ENCODE assay signal across 20 mouse cellular contexts in the genomic region with DNA sequence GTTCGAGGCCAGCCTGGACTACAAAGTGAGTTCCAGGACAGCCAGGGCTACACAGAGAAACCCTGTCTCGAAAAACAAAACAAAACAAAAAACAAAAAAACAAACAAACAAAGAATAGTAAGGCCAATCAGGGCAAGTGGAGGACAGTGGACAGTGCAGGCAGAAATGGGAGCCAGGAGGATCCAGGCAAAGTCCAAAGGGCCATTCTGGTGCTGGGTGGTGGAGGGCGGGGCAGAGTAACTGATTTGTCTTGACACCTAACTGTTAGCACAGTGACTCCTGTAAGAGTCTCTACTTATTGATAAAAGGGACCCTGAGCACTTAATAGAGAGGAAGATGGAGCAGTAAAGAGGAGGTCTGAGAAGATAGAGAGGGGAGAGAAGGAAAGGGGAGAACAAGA.
A peak's percentile ranks its signal among the peaks of the same experiment; 100 is the strongest.
DNase-seq lines count a peak whose midpoint lies in the region; ATAC-seq and TF ChIP-seq lines count a peak whose summit lies in the region.
"Had no signal": no experiment of that assay in that cellular context is flagged by ENCODE, and none has a peak within 500 bp of the region (broad histone marks: within the 10 kb centered on the region; RNA-seq: fewer than 3 reads in every experiment).

No protein-coding gene starts in this region.

- H3K27ac ChIP-seq in kidney, adult 2 months (ENCODE audit: insufficient read depth, low read depth, low read length), result no peak overlapping the region
- no peak overlapping the region for H3K27ac ChIP-seq in kidney, embryonic 14.5 days (ENCODE audit: low read depth, low read length)
- no peak overlapping the region for H3K27ac ChIP-seq in liver, adult 2 months (replicated peaks; ENCODE audit: insufficient read depth, low read depth, low read length)
- no peak overlapping the region for H3K27ac ChIP-seq in intestine, embryonic 16.5 days (ENCODE audit: low read length)
- H3K27ac ChIP-seq in midbrain, embryonic 15.5 days, result no peak overlapping the region
- H3K27ac ChIP-seq: embryonic facial prominence, embryonic 15.5 days; forebrain, embryonic 10.5 days; heart, embryonic 13.5 days had no signal

- 78% methylated on average over 3 of the region's 3 CpGs for WGBS in kidney, adult 2 months
- 85% methylated on average over 3 of the region's 3 CpGs for WGBS in kidney, embryonic 14.5 days
- 57% methylated on average over 3 of the region's 3 CpGs for WGBS in liver, adult 2 months
- 86% methylated on average over 3 of the region's 3 CpGs for WGBS in intestine, embryonic 16.5 days
- WGBS in midbrain, embryonic 15.5 days, result 88% methylated on average over 3 of the region's 3 CpGs

- H3K9me3 ChIP-seq in kidney, embryonic 14.5 days (ENCODE audit: control insufficient read depth, low read length), result no peaks in the 10 kb centered on the region
- H3K9me3 ChIP-seq in intestine, embryonic 16.5 days (ENCODE audit: control insufficient read depth, low read length), result no peaks in the 10 kb centered on the region
- H3K9me3 ChIP-seq in midbrain, embryonic 15.5 days, result no peaks in the 10 kb centered on the region
- H3K9me3 ChIP-seq: embryonic facial prominence, embryonic 15.5 days; forebrain, embryonic 10.5 days; heart, embryonic 13.5 days had no signal

- H3K36me3 ChIP-seq in kidney, adult 2 months (ENCODE audit: control insufficient read depth, insufficient read depth, low read length), result no peaks in the 10 kb centered on the region
- no peaks in the 10 kb centered on the region for H3K36me3 ChIP-seq in kidney, embryonic 14.5 days (ENCODE audit: control insufficient read depth, insufficient read depth, low read length)
- no peaks in the 10 kb centered on the region for H3K36me3 ChIP-seq in liver, adult 2 months (ENCODE audit: control insufficient read depth, insufficient read depth, low read length)
- no peaks in the 10 kb centered on the region for H3K36me3 ChIP-seq in intestine, embryonic 16.5 days (ENCODE audit: control insufficient read depth, insufficient read depth, low read length)
- H3K36me3 ChIP-seq in midbrain, embryonic 15.5 days (replicated peaks), result no peaks in the 10 kb centered on the region
- H3K36me3 ChIP-seq: embryonic facial prominence, embryonic 15.5 days; forebrain, embryonic 10.5 days; heart, embryonic 13.5 days had no signal

- peaks cover 8% of the 10 kb centered on the region for H3K4me1 ChIP-seq in kidney, adult 2 months (ENCODE audit: control insufficient read depth, insufficient read depth, low read length)
- no peaks in the 10 kb centered on the region for H3K4me1 ChIP-seq in kidney, embryonic 14.5 days (ENCODE audit: control insufficient read depth, insufficient read depth, low read length)
- H3K4me1 ChIP-seq in liver, adult 2 months (ENCODE audit: control insufficient read depth, insufficient read depth, low read length), result peaks cover 6% of the 10 kb centered on the region; the same call in 1 of the 2 replicates
- H3K4me1 ChIP-seq in intestine, embryonic 16.5 days (ENCODE audit: control insufficient read depth, insufficient read depth, low read length), result peaks cover 8% of the 10 kb centered on the region; the same call in 1 of the 2 replicates
- H3K4me1 ChIP-seq in midbrain, embryonic 15.5 days, result no peaks in the 10 kb centered on the region
- H3K4me1 ChIP-seq: embryonic facial prominence, embryonic 15.5 days; forebrain, embryonic 10.5 days; heart, embryonic 13.5 days had no signal

- TF ChIP-seq POLR2A in kidney, adult 2 months (IDR thresholded peaks at IDR 0.05; ENCODE audit: low read depth, low read length), result no peak
- TF ChIP-seq POLR2A in liver, adult 2 months (IDR thresholded peaks at IDR 0.05; ENCODE audit: extremely low read depth, insufficient read depth, low read length), result no peak

- peak; percentile 77 for DNase-seq in kidney, adult 2 months
- DNase-seq in liver, adult 2 months (ENCODE audit: extremely low read depth, low read depth, low spot score), result peak; percentile 79
- DNase-seq in liver, result no peak
- no peak for DNase-seq in adrenal gland, adult (ENCODE audit: inconsistent age in 2 of 2, low spot score in 1 of 2)
- DNase-seq: adrenal gland, adult 8-10 months; adrenal gland, postnatal 36 days; cerebellum, adult 11 months; cerebellum, adult 8-10 months; embryo, embryonic 11 days; gastrocnemius, adult 2 months; gastrocnemius, postnatal 25 days; heart, postnatal 36 days had no signal

- H3K4me3 ChIP-seq in kidney, adult 2 months (ENCODE audit: insufficient read depth, low read depth, low read length), result no peak overlapping the region
- H3K4me3 ChIP-seq in kidney, embryonic 14.5 days (ENCODE audit: low read length), result no peak overlapping the region
- H3K4me3 ChIP-seq in liver, adult 2 months (ENCODE audit: insufficient read depth, low read depth, low read length), result no peak overlapping the region
- H3K4me3 ChIP-seq in intestine, embryonic 16.5 days (ENCODE audit: low read length), result no peak overlapping the region
- H3K4me3 ChIP-seq in midbrain, embryonic 15.5 days, result no peak overlapping the region
- H3K4me3 ChIP-seq: embryonic facial prominence, embryonic 15.5 days; erythroblast, embryonic 14.5 days; forebrain, embryonic 10.5 days; gastrocnemius, adult 2 months; heart, embryonic 13.5 days had no signal

- ATAC-seq in kidney, embryonic 14.5 days (ENCODE audit: low FRiP score, low TSS enrichment), result no peak
- ATAC-seq in intestine, embryonic 16.5 days, result peak; percentile 69; the same call in 1 of the 2 replicates
- ATAC-seq in midbrain, embryonic 15.5 days (replicated peaks), result no peak
- ATAC-seq: forebrain, embryonic 14.5 days had no signal

- no peak for TF ChIP-seq CTCF in kidney, adult 2 months (conservative IDR thresholded peaks at IDR 0.05; ENCODE audit: insufficient read depth, insufficient read length, low read depth, low read length)
- TF ChIP-seq CTCF in liver, adult 2 months (IDR thresholded peaks at IDR 0.05; ENCODE audit: low read depth, low read length), result no peak

- H3K4me2 ChIP-seq in kidney, embryonic 14.5 days (replicated peaks; ENCODE audit: low read depth, low read length), result no peak overlapping the region
- H3K4me2 ChIP-seq in intestine, embryonic 16.5 days (ENCODE audit: low read depth, low read length), result no peak overlapping the region
- H3K4me2 ChIP-seq in midbrain, embryonic 15.5 days, result no peak overlapping the region
- H3K4me2 ChIP-seq: embryonic facial prominence, embryonic 15.5 days; heart, embryonic 13.5 days had no signal

- H3K27me3 ChIP-seq in kidney, adult 2 months (replicated peaks; ENCODE audit: control insufficient read depth, insufficient read depth, low read length), result no peaks in the 10 kb centered on the region
- H3K27me3 ChIP-seq in kidney, embryonic 14.5 days (ENCODE audit: control insufficient read depth, insufficient read depth, low read length), result no peaks in the 10 kb centered on the region
- no peaks in the 10 kb centered on the region for H3K27me3 ChIP-seq in liver, adult 2 months (ENCODE audit: control insufficient read depth, insufficient read depth, low read length)
- H3K27me3 ChIP-seq in intestine, embryonic 16.5 days (replicated peaks; ENCODE audit: control insufficient read depth, insufficient read depth, low read length), result no peaks in the 10 kb centered on the region
- no peaks in the 10 kb centered on the region for H3K27me3 ChIP-seq in midbrain, embryonic 15.5 days (replicated peaks)
- H3K27me3 ChIP-seq: embryonic facial prominence, embryonic 15.5 days; heart, embryonic 13.5 days had no signal

- no peak overlapping the region for H3K9ac ChIP-seq in kidney, embryonic 14.5 days (ENCODE audit: low read depth, low read length)
- no peak overlapping the region for H3K9ac ChIP-seq in liver, adult 2 months (ENCODE audit: low read depth, low read length)
- H3K9ac ChIP-seq in intestine, embryonic 16.5 days (ENCODE audit: low read depth, low read length), result no peak overlapping the region
- H3K9ac ChIP-seq in midbrain, embryonic 15.5 days, result no peak overlapping the region
- H3K9ac ChIP-seq: embryonic facial prominence, embryonic 15.5 days; heart, embryonic 13.5 days had no signal

- H3K79me2 ChIP-seq in liver, adult 2 months (ENCODE audit: control insufficient read depth, insufficient read depth, low read length), result no peaks in the 10 kb centered on the region

Comparison
In these comparisons a context has a peak if more than half of its experiments do, and no peak if none do; other contexts are left out.
1. DNase-seq: peak in kidney, adult 2 months (single experiment) and liver, adult 2 months (single experiment); none in liver (single experiment) and adrenal gland, adult (0 of 2).